Mouse (Mus musculus): ENCODE results near the gene Rsrp1. TPM values are rescaled to one million over a fixed set of nuclear protein-coding genes. Genes with fewer than 3 reads are reported as not detected.
"Not testable (repeated sequence)": the region's sequence is repeated elsewhere in the genome, so short reads cannot be mapped to it uniquely, and the experiment has no call there.

Gene Rsrp1
- total RNA-seq (2015), result 680 and 693 TPM in 2 replicates
- total RNA-seq (2017), result 257 and 330 TPM in 2 replicates

DNA sequence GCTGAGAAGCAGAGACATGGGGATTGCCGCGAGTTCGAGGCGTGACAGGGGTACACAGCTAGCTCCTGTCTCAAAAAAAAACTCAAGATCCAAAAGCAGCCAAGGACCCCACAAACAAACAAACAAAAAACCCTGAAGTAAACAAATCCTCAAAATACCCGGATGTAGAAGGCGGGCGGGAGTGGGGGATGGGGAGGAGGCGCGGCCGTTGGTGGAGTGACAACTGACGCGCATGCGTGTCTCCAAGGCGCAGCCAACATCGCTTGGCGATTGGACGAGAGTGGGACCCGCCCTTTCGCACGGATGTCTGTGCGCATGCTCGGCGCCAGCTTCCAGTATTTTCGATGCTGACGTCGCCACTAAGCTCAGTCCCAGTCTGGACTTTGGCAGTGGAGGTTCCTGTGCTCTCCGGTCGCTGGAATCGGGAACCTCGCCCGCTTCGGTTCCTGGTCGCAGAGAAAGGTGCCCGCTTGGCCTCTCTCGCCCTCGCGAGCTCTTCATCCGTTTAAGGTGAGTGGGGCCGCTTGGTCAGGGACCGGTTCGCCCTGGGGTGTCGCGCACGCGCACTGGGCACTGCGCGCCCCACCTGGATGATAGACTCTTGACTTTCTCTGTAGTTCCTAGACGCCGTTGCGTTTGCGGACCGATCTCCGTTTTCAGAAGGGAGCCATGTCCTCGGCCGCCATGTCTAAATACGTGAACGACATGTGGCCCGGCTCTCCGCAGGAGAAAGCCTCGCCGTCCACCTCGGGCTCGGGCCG, at the start of gene Rsrp1:
Gene Rsrp1 (plus strand): TSS at position 335 of the 761 bp plus-strand sequence.
- ATAC-seq (ENCODE audit: poor library complexity, severe bottlenecking), result peak; percentile 67

DNA sequence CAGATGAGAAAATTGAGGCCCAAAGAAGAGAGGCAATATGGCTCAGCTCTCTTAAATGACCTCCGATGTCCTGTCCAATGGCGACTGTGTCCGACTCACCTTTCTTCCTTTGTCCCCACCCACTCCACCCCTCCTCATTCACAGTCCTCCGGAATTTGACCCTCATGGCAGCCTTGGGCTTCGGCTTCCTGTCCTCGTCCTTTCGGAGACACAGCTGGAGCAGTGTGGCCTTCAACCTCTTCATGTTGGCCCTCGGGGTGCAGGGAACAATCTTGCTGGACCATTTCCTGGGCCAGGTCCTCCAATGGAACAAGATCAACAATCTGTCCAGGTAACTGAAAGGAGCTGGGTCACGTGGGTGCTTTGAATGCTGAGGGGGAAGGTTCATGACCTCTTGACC, 47.2 kb upstream of the Rsrp1 start:
- no peak for ATAC-seq (ENCODE audit: poor library complexity, severe bottlenecking)

DNA sequence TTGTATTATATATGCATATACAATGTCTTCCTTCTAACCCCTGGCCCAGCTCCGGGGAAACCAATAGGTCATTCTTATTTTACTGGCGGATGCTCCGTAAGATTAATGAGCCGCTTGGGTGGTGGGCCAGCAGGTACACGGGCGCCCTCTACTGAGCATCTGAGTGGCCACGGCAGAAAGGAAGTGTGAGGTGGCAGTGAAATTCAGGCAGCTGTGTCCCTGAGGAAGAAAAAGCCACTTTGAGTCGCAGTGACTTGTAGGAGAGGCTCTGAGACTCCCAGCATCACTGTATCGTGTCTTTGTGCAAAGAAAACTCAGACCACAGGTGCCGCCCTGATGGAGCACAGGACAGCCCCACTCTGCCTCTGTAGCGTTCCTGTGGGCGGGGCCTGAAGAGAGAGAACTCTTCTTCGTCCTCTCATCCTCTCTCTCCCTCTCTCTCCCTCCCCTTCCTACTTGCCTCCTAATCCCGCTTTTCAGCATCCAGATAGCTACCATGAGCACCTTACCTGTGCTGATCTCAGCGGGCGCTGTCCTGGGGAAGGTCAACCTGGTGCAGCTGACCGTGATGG, 43.9 kb upstream of the Rsrp1 start:
- peak; percentile 84 for ATAC-seq (ENCODE audit: poor library complexity, severe bottlenecking)

DNA sequence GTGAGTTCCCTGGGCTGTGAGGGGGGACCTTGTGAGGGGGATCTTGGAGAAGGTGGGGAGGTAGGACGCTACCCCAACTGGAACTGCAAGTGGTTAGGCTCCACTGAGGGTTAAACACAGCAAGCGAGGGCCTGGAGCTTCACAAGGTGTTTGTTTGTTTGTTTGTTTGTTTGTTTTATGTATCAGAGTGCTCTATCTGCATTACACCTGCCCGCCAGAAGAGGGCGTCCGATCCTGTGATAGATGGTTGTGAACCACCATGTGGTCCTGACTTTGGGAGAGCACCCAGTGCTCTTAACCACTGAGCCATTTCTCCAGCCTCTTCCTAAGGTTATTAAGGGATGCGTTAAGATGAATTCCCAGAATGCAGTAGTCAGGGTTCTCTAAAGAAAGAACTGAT, 43.4 kb upstream of the Rsrp1 start:
- ATAC-seq (ENCODE audit: poor library complexity, severe bottlenecking), result no peak

DNA sequence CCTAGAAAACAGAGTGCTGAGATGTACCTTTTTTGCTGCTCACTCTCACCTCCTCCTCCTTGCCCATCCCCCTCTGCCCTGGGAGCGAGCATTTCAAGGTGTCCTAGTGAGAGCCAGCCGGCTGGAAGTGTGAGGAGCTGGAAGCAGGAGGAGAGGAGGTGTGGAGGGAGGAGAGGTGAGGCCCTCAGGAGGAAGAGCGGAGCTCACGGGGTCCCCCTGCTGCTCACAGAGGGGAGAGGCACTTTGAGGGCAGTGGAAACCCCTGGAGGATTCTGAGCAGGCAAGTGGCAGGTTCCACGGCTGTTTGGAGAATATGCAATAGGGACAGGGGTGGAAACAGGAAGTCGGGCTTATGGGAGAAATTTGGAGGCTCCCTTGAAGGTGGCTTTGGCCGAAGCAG, 40.1 kb upstream of the Rsrp1 start:
- ATAC-seq (ENCODE audit: poor library complexity, severe bottlenecking), result peak; percentile 75

DNA sequence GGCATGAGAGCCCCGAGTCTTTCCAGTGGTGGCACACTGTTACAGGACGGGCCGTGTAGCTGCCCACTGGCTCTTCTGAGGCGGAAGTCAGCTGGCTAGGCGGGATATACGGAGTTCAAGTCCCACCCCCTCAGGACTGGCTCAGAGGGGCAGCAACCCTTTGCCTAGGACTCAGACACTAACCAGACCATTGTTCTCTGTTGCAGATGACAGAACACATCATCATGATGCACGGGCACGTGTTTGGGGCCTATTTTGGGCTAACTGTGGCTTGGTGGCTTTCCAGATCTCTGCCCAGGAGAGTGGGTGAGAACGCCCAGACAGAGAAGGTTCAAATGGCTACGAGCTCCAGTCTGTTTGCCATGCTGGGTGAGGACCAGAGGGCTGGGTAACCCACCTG, 39.6 kb upstream of the Rsrp1 start:
- no peak for ATAC-seq (ENCODE audit: poor library complexity, severe bottlenecking)

DNA sequence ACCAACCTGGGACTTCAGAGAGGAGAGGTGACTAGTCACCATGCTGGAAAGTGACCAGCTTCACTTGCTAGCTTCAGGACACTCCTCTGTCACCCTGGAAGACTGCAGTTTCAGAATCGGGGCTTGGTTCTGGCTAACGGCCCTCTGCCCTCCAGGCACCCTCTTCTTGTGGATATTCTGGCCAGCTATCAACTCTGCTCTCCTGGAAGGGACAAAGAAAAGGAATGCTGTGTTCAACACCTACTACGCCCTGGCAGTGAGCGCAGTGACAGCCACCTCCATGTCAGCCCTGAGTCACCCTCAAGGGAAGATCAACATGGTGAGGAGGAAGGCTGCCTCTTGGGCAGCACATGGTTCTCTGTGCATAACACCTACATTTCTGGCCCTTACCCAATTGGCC, 39.0 kb upstream of the Rsrp1 start:
- no peak for ATAC-seq (ENCODE audit: poor library complexity, severe bottlenecking)

DNA sequence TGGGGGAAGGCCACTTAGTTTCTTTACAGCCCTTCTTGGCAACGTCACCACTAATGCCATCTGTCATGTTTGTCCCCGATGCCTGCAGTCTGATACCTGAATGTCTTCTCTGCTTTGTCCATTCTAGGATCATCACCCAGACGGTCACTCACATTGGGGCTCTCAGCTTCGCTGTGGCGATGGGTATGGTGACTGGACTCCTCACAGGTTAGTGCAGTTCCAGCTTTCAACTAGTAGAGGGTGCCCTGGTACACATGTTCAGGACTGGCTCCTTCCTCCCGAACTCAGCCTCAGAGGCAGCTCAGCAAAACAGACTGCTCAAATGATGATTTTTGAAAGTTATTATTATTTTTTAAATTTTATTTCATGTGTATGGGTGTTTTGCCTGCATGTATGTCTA, 31.3 kb upstream of the Rsrp1 start:
- no peak for ATAC-seq (ENCODE audit: poor library complexity, severe bottlenecking)

DNA sequence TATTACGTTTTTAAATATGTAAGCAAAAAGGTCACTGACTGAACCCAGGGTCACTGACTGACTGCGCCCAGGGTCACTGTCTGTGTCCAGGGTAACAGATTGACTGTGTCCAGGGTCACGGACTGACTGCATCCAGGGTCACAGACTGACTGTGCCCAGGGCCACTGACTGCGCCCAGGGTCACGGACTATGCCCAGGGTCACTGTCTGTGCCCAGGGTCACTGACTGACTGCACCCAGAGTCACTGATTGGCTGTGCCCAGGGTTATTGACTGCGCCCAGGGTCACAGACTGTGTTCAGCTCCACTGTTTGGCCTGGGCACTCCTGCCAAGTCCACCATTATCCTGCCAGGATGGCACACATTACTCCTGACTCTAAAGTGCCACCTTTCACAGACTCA, 26.1 kb upstream of the Rsrp1 start:
- ATAC-seq (ENCODE audit: poor library complexity, severe bottlenecking), result no peak

DNA sequence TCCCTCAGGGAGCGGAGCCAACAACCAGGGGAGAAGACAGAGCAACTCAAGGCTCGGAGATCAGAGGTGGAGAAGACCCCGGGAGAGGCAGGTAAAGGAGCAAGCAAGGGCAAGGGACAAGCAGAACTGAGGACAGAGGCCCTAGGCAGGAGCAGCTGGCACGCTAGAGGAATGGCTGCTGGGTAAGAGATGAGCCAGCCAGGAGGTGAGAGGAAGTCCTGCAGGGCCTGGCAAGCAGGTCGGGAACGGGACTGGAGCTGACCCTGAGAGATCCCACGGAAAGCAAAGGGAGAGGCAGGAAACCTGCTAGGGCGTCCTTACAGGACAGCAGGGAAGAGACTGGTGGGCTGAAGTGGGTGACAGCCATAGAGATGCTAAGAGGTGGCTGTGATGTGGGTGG, 22.3 kb upstream of the Rsrp1 start:
- no peak for ATAC-seq (ENCODE audit: poor library complexity, severe bottlenecking)

DNA sequence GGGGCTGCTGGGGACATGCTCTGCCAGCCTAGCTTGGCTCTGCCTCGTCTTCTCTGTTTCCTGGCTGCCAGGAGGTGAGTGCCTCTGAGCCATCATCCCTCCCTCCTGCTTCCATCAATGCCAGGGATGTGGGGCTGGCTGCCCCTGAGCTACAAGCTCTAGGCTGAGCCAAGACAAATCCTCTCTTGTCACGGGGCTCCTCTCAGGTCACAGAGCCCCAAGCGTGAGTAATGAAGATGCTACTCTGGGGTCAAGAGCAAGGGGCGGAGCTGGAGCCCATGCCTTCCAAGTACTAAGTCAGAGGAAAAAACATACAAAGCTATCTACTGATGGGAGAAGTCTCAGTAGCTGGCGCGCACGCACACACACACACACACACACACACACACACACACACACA, 20.3 kb upstream of the Rsrp1 start:
- no peak for ATAC-seq (ENCODE audit: poor library complexity, severe bottlenecking)

DNA sequence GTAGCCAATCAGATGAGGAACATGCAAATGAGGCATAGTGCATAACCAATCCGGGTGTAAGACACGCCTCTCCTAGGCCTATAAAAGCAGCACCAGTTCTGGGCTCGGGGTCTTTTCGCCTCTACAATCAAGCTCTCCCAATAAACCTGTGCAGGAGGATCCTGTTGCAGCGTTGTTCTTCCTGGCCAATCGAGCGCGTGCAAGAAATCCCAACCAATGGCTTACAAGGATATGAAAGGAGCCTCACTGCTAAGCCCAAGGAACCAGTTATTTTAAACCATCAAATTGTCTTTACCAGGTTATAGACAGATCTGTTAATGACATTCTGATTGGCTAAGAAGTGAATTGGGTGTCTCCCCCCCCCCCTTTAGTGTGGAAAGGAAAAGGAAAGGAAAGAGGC, 12.0 kb upstream of the Rsrp1 start:
- not testable (repeated sequence) for ATAC-seq (ENCODE audit: poor library complexity, severe bottlenecking)

DNA sequence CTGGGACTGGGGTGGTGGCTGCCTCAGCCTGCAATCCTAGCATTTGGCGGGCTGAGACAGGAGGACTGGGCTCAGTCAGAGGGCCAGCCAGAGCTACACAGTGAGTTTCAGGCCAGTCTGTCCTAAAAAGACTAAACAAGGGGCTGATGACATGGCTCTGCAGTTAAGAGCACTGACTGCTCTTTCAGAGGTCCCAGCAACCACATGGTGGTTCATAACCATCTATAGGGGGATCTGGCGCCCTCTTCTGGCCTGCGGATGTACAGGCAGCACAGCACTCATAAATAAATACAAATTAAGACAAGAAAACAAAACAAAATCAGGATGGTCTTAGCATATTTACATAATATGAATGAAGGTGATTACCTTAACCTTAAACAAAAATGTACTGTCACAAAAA, 10.0 kb upstream of the Rsrp1 start:
- ATAC-seq (ENCODE audit: poor library complexity, severe bottlenecking), result peak; percentile 35; the same call in 1 of the 2 replicates

DNA sequence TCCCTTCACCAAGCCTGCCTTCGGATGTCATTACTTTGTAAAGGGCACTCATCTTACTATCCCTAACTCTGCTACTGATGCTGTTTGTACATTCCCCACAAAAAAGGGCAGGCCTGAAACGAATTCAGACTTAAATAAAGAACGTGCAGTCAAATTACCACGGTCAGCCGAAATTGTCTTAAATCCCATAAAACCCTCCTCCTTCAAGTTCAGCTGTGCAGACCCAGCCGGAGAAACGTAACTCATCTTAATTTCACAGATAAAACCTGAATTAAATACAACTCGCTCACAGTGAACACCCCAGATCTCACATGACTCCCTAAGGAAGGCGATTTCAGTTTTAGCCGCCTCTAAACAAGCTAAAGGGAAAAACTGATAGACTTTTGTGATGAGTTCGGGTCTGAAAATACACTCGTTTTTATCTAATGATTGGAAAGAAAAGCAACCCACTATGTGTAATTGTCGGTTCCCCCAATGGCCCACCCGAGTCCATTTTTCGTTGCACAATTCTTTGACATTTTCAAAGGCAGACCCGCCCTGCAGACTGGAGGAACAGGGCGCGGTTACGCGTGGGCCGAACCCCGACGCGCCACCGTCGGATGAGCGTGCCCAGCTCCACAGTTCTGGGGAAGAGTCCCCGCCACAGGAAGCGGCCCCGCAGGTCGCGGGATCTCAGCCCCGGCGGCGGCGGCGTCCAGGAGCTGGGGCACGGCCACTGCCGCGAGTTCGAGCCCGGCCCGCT, 9.1 kb upstream of the Rsrp1 start:
- ATAC-seq (ENCODE audit: poor library complexity, severe bottlenecking), result peak; percentile 68

DNA sequence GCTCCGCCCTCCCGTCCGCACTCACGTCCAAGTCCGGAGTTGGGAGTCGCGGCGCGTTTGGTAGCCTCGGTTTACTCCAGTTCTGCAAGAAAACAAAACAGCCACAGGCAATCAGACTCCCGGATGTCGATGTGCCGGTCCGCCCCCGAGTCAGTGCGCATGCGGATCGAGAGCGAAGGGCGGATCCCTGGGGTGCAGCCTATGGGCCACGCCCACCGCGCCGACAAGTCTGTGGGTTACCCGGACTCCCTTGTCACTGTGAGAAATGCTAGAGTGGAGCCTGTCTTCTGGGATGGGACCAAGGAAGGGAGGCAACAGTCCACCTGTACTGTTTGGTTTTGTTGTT, 8.6 kb upstream of the Rsrp1 start, which contains the start of gene Tmem50a:
Gene Tmem50a (minus strand): TSS at position 161 of the 346 bp plus-strand sequence.
- peak; percentile 86 for ATAC-seq (ENCODE audit: poor library complexity, severe bottlenecking)

DNA sequence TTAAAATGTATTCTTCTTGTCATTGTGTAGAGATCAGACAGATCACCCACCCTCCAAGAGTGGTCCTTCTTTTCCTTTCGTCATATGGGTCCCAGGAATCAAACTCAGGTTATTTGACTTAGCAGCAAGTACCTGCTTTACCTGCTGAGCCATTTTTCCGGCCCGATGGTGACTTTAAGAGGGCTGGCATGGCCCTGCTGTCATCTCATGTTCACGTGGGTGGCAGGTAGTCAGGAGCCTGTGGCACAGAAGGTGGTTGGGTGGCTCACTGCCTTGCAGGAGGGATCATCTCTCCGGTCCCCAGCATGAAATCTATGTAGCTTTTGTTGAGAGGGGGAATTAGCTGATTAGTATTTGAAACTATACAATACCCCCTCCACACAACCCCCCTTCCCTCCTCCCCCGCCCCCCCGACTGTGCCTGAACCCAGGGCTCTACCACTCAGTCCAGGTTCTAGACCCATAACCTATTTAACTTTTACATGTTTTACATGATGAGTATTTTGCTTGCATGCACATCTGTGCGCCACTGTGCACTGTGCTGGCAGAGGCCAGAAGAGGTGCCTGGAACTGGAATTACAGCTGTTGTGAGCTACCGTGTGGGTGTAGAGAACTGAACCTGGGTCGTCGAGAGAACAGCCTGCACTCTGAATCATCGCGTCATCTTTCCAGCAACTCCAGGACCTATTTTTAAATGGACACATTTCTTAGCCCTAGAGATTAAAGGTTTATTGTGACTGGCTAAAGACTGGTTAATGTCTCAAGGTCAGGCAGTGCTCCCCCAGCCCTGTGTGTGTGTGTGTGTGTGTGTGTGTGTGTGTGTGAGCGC, 8.0 kb upstream of the Rsrp1 start:
- ATAC-seq (ENCODE audit: poor library complexity, severe bottlenecking), result no peak

DNA sequence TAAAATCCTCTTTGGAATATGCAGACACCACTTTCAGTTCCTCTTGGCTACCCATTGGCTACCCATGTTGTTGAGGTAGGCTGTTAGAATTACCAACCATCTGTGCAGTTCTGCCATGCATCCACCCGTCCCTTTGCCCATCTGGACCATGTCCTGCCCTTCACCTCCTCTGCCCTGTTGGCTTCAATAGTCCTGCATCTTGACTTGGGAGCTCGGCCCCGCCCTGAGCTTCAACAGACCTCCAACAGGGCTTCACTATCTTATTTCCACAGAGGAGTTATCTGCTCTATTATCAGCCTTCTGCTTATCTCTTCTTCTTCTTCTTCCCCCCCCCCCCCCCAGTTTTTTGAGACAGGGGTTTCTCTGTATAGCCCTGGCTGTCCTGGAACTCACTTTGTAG, 6.2 kb upstream of the Rsrp1 start:
- ATAC-seq (ENCODE audit: poor library complexity, severe bottlenecking), result no peak

DNA sequence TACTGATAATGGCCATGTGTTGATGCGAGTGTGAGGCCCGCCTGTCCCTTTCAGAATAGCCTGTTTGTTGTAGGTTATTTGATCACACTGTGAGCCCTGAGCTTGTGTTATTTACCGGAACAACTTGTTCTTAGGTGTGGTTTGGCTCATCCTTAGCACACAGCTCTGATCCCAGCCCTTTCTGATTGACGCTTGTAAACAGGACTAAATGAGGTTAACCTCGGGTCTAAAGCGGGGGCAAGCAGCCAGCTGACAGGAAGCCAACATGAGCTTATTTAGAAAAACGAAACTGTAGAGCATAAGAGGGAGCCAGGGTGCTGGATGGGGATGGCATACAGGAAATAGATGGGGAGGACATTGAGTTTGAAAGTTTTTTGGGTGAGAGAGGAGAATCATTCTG, 5.0 kb upstream of the Rsrp1 start:
- ATAC-seq (ENCODE audit: poor library complexity, severe bottlenecking), result no peak

DNA sequence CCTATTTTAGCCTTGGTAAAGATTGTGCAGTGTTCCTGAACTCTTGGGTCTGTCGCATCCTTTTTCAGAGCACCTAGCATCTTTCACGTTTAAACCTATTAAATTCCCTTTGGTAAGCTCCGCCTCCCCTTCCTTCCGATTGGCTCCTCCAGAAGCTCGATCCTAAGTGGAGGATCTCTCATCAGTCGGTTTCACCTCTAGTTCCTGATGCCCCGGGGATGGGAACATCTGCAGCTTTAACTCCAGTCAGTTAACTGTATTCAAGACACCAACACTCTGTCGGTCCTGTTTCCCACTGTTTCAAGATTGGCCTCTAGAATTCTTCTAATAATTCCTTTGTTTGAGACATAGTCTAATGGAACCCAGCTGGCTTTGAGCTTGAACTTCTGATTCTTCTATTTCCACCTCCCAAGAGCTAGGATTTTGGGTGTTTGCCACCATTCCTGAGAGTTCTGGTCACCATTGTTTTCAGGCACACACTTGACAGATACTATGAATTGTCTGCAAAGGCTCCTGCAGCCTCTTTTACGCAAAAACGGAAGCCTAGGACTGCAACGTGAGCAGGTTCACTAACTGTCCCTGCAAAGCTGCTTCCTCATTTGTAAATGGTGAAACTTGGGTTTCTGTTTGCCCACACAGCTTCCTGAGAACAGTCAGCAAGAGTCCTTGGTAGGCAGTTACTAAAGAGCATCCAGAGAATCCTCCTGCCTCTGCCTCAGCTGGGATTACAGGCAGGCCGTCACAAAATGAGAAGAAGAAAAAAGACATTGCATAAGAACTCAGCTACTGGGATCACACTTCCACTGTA, 3.5 kb upstream of the Rsrp1 start:
- peak; percentile 51 for ATAC-seq (ENCODE audit: poor library complexity, severe bottlenecking)

DNA sequence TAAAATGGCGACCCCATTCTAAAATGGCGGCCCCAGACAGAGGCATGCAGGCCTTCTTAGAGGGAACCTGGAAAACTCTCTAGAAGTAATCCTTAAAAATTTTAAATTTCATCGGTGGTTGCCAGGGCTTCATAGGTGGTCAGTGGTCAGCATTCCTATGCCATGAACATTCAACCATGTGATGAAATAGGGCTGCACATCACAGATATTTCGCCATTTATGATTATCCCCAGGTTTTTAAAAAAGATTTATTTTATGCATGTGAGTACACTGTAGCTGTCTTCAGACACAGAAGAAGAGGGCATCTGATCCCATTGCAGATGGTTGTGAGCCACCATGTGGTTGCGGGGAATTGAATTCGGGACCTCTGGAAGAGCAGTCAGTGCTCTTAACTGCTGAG, 2.8 kb upstream of the Rsrp1 start:
- ATAC-seq (ENCODE audit: poor library complexity, severe bottlenecking), result no peak
